ENCODE assay signal across 19 mouse cellular contexts in the genomic region with DNA sequence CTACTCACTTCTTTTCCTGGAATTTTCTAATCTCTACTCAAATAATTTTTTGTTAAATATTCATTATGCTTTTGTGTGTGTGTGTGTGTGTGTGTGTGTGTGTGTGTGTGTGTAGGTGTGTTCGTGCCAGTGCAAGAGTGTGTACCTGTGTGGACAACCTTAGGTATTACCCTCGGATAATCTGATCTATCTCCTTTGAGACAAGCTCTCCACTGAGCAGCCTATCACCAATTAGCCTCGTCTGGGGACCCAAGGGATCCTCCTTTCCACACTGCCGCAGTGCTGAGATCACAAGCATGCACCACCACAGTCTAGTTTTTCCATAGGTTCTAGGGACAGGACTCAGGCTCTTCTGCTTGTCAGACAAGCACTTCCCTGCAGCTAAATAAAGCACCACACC. TPM values are rescaled to one million over a fixed set of nuclear protein-coding genes. Genes with fewer than 3 reads are reported as not detected.
A peak's percentile ranks its signal among the peaks of the same experiment; 100 is the strongest.
DNase-seq lines count a peak whose midpoint lies in the region; ATAC-seq and TF ChIP-seq lines count a peak whose summit lies in the region.
"Had no signal": no experiment of that assay in that cellular context is flagged by ENCODE, and none has a peak within 500 bp of the region (broad histone marks: within the 10 kb centered on the region; RNA-seq: fewer than 3 reads in every experiment).

No protein-coding gene starts in this region.

- no peaks in the 10 kb centered on the region for H3K9me3 ChIP-seq in heart, embryonic 13.5 days
- no peaks in the 10 kb centered on the region for H3K9me3 ChIP-seq in heart, embryonic 10.5 days
- no peaks in the 10 kb centered on the region for H3K9me3 ChIP-seq in lung, embryonic 15.5 days
- H3K9me3 ChIP-seq in midbrain, embryonic 15.5 days = no peaks in the 10 kb centered on the region
- H3K9me3 ChIP-seq: heart, embryonic 12.5 days; limb, embryonic 15.5 days had no signal

- no peak for TF ChIP-seq POLR2A in lung, adult 2 months (IDR thresholded peaks at IDR 0.05; ENCODE audit: borderline replicate concordance, extremely low read depth, low read depth, low read length)
- TF ChIP-seq POLR2A in bone marrow macrophage, adult 2 months (IDR thresholded peaks at IDR 0.05; ENCODE audit: borderline replicate concordance, low read depth, low read length) = no peak

- no peaks in the 10 kb centered on the region for H3K36me3 ChIP-seq in heart, embryonic 13.5 days
- H3K36me3 ChIP-seq in heart, embryonic 10.5 days = no peaks in the 10 kb centered on the region
- no peaks in the 10 kb centered on the region for H3K36me3 ChIP-seq in lung, embryonic 15.5 days
- no peaks in the 10 kb centered on the region for H3K36me3 ChIP-seq in midbrain, embryonic 15.5 days (replicated peaks)
- H3K36me3 ChIP-seq: heart, embryonic 12.5 days; limb, embryonic 15.5 days had no signal

- no peaks in the 10 kb centered on the region; the same call in 1 of the 2 replicates for H3K27me3 ChIP-seq in heart, embryonic 13.5 days (replicated peaks)
- no peaks in the 10 kb centered on the region for H3K27me3 ChIP-seq in heart, embryonic 10.5 days (ENCODE audit: insufficient read depth, poor library complexity, severe bottlenecking)
- H3K27me3 ChIP-seq in lung, embryonic 15.5 days = no peaks in the 10 kb centered on the region
- no peaks in the 10 kb centered on the region for H3K27me3 ChIP-seq in midbrain, embryonic 15.5 days (replicated peaks)
- H3K27me3 ChIP-seq: heart, embryonic 12.5 days; limb, embryonic 15.5 days had no signal

- no peak overlapping the region for H3K27ac ChIP-seq in heart, embryonic 13.5 days (replicated peaks)
- H3K27ac ChIP-seq in heart, embryonic 10.5 days = no peak overlapping the region
- no peak overlapping the region for H3K27ac ChIP-seq in lung, embryonic 15.5 days
- no peak overlapping the region for H3K27ac ChIP-seq in bone marrow macrophage, adult 2 months (ENCODE audit: insufficient read depth, low read depth, low read length)
- H3K27ac ChIP-seq in midbrain, embryonic 15.5 days = no peak overlapping the region
- H3K27ac ChIP-seq: limb, embryonic 15.5 days had no signal

- peaks cover 7% of the 10 kb centered on the region; the same call in 1 of the 2 replicates for H3K4me1 ChIP-seq in heart, embryonic 13.5 days
- no peaks in the 10 kb centered on the region for H3K4me1 ChIP-seq in heart, embryonic 10.5 days
- 0 out of 2 replicates have a peak, but pooled peaks cover 5% of the 10 kb centered on the region for H3K4me1 ChIP-seq in lung, embryonic 15.5 days
- no peaks in the 10 kb centered on the region for H3K4me1 ChIP-seq in lung, adult 2 months (ENCODE audit: control insufficient read depth, insufficient read depth, low read length)
- peaks cover 8% of the 10 kb centered on the region for H3K4me1 ChIP-seq in bone marrow macrophage, adult 2 months (ENCODE audit: control insufficient read depth, insufficient read depth, low read length)
- 0 out of 2 replicates have a peak, but pooled peaks cover 5% of the 10 kb centered on the region for H3K4me1 ChIP-seq in midbrain, embryonic 15.5 days

- DNase-seq in heart, embryonic 10.5 days (ENCODE audit: low spot score) = no peak
- no peak for DNase-seq in lung, adult 2 months
- DNase-seq in urinary bladder, adult 2 months (ENCODE audit: low spot score) = no peak
- DNase-seq in layer of hippocampus, adult 18-20 months (ENCODE audit: low spot score in 2 of 2) = no peak
- DNase-seq: cerebellum, adult 11-12 months; gastrocnemius, postnatal 10 days; thymus, postnatal 14 days had no signal

- H3K9ac ChIP-seq in heart, embryonic 13.5 days = no peak overlapping the region
- no peak overlapping the region for H3K9ac ChIP-seq in lung, embryonic 15.5 days
- no peak overlapping the region for H3K9ac ChIP-seq in midbrain, embryonic 15.5 days
- H3K9ac ChIP-seq: heart, embryonic 12.5 days; limb, embryonic 15.5 days had no signal

- peak overlapping the region; percentile 35; the same call in 1 of the 2 replicates for H3K4me2 ChIP-seq in heart, embryonic 13.5 days
- no peak overlapping the region for H3K4me2 ChIP-seq in lung, embryonic 15.5 days
- H3K4me2 ChIP-seq in midbrain, embryonic 15.5 days = no peak overlapping the region
- H3K4me2 ChIP-seq: heart, embryonic 12.5 days; limb, embryonic 15.5 days had no signal

- TF ChIP-seq CTCF in lung, adult 2 months (IDR thresholded peaks at IDR 0.05; ENCODE audit: insufficient read depth, low read length) = no peak
- no peak for TF ChIP-seq CTCF in bone marrow macrophage, adult 2 months (IDR thresholded peaks at IDR 0.05; ENCODE audit: low read depth, low read length)

- ATAC-seq in heart, embryonic 13.5 days (ENCODE audit: extremely low read depth, insufficient number of reproducible peaks, low FRiP score, low TSS enrichment) = no peak
- peak; percentile 19; the same call in 1 of the 2 replicates for ATAC-seq in lung, embryonic 15.5 days (ENCODE audit: borderline replicate concordance, extremely low read depth, low FRiP score, low TSS enrichment)
- ATAC-seq in midbrain, embryonic 15.5 days (replicated peaks) = peak; percentile 45; the same call in 1 of the 2 replicates

- no peak overlapping the region for H3K4me3 ChIP-seq in heart, embryonic 13.5 days
- H3K4me3 ChIP-seq in heart, embryonic 10.5 days = no peak overlapping the region
- H3K4me3 ChIP-seq in lung, embryonic 15.5 days = no peak overlapping the region
- no peak overlapping the region for H3K4me3 ChIP-seq in lung, adult 2 months (replicated peaks; ENCODE audit: extremely low read depth, low read depth, low read length)
- H3K4me3 ChIP-seq in bone marrow macrophage, adult 2 months (ENCODE audit: insufficient read depth, low read length) = 0 out of 2 replicates have a peak overlapping the region, but pooled peaks have one; percentile 58
- no peak overlapping the region for H3K4me3 ChIP-seq in midbrain, embryonic 15.5 days
- H3K4me3 ChIP-seq: heart, embryonic 12.5 days; limb, embryonic 15.5 days had no signal

- WGBS in heart, embryonic 13.5 days = 40% methylated on average over 4 of the region's 4 CpGs
- 49% methylated on average over 4 of the region's 4 CpGs for WGBS in heart, embryonic 10.5 days
- 50% methylated on average over 4 of the region's 4 CpGs for WGBS in lung, embryonic 15.5 days
- WGBS in lung, adult 2 months = 62% methylated on average over 4 of the region's 4 CpGs
- 55% methylated on average over 4 of the region's 4 CpGs for WGBS in midbrain, embryonic 15.5 days

RNA-seq across cellular contexts. Expression of a gene that starts 37.0 kb away (rescaled TPM):
- not detected in 2 replicates for polyA plus RNA-seq in heart, embryonic 13.5 days (2015; fragmentation: Nextera tagmentation; extraction: Ambion mirVana)
- not detected in 2 replicates for polyA plus RNA-seq in heart, embryonic 10.5 days (2016; fragmentation: Nextera tagmentation; extraction: Ambion mirVana)
- not detected in 2 replicates for polyA plus RNA-seq in lung, embryonic 15.5 days (2015; fragmentation: Nextera tagmentation; extraction: Ambion mirVana)
- not detected in 2 replicates for polyA plus RNA-seq in lung, adult 2 months (2012; rRNA removed)
- not detected in 2 replicates for polyA plus RNA-seq in bone marrow macrophage, adult 2 months (2012; ENCODE audit: insufficient read depth, insufficient read length, missing spikeins)
- 0.43 TPM in 1 of 2 replicates, not detected in the other for polyA plus RNA-seq in midbrain, embryonic 15.5 days (2015; fragmentation: Nextera tagmentation; extraction: Ambion mirVana)
- polyA plus RNA-seq in urinary bladder, adult 2 months (2012; rRNA removed) = not detected in 2 replicates
- total RNA-seq in layer of hippocampus, adult 18-20 months (2021) = not detected
- total RNA-seq: gastrocnemius, postnatal 10 days; left cerebral cortex, adult 8-10 months had no signal
- polyA plus RNA-seq: activated CD4-positive, CD25-positive, alpha-beta regulatory T cell, adult 4 months; cortical plate, adult 2 months; heart, embryonic 12.5 days; large intestine, adult 2 months; limb, embryonic 15.5 days; neural tube, embryonic 11.5 days; spleen, adult 2 months had no signal

RNA-seq across cellular contexts. Expression of a gene that starts 58.4 kb away (rescaled TPM):
- polyA plus RNA-seq in heart, embryonic 13.5 days (2015; fragmentation: Nextera tagmentation; extraction: Ambion mirVana) = 201 and 202 TPM in 2 replicates
- polyA plus RNA-seq in heart, embryonic 10.5 days (2016; fragmentation: Nextera tagmentation; extraction: Ambion mirVana) = 222 and 241 TPM in 2 replicates
- 179 and 187 TPM in 2 replicates for polyA plus RNA-seq in lung, embryonic 15.5 days (2015; fragmentation: Nextera tagmentation; extraction: Ambion mirVana)
- polyA plus RNA-seq in lung, adult 2 months (2012; rRNA removed) = 5.5 and 11.1 TPM in 2 replicates
- 6.3 and 7.3 TPM in 2 replicates for polyA plus RNA-seq in bone marrow macrophage, adult 2 months (2012; ENCODE audit: insufficient read depth, insufficient read length, missing spikeins)
- 373 and 395 TPM in 2 replicates for polyA plus RNA-seq in midbrain, embryonic 15.5 days (2015; fragmentation: Nextera tagmentation; extraction: Ambion mirVana)
- polyA plus RNA-seq in urinary bladder, adult 2 months (2012; rRNA removed) = 70.7 and 72.9 TPM in 2 replicates
- total RNA-seq in layer of hippocampus, adult 18-20 months (2021) = 10 to 100 TPM; 55.1 to 55.8 TPM

RNA-seq across cellular contexts. Expression of a gene that starts 59.3 kb away (rescaled TPM):
- 25.8 and 25.9 TPM in 2 replicates for polyA plus RNA-seq in heart, embryonic 13.5 days (2015; fragmentation: Nextera tagmentation; extraction: Ambion mirVana)
- 24.1 and 27.0 TPM in 2 replicates for polyA plus RNA-seq in heart, embryonic 10.5 days (2016; fragmentation: Nextera tagmentation; extraction: Ambion mirVana)
- 36.7 and 37.2 TPM in 2 replicates for polyA plus RNA-seq in lung, embryonic 15.5 days (2015; fragmentation: Nextera tagmentation; extraction: Ambion mirVana)
- 6.0 and 9.3 TPM in 2 replicates for polyA plus RNA-seq in lung, adult 2 months (2012; rRNA removed)
- polyA plus RNA-seq in bone marrow macrophage, adult 2 months (2012; ENCODE audit: insufficient read depth, insufficient read length, missing spikeins) = 15.1 and 17.2 TPM in 2 replicates
- 67.8 and 77.3 TPM in 2 replicates for polyA plus RNA-seq in midbrain, embryonic 15.5 days (2015; fragmentation: Nextera tagmentation; extraction: Ambion mirVana)
- polyA plus RNA-seq in urinary bladder, adult 2 months (2012; rRNA removed) = 36.2 and 43.3 TPM in 2 replicates
- total RNA-seq in layer of hippocampus, adult 18-20 months (2021) = 10 to 100 TPM; 54.3 to 55.3 TPM
